Mouse (Mus musculus): ENCODE results near the gene Gm20883. TPM values are rescaled to one million over a fixed set of nuclear protein-coding genes. Genes with fewer than 3 reads are reported as not detected.
"Not testable (repeated sequence)": the region's sequence is repeated elsewhere in the genome, so short reads cannot be mapped to it uniquely, and the experiment has no call there.

Gm20883 gene
- not detected in 2 replicates for polyA plus RNA-seq (2012; ENCODE audit: insufficient read depth, insufficient read length, low replicate concordance, missing spikeins)

DNA sequence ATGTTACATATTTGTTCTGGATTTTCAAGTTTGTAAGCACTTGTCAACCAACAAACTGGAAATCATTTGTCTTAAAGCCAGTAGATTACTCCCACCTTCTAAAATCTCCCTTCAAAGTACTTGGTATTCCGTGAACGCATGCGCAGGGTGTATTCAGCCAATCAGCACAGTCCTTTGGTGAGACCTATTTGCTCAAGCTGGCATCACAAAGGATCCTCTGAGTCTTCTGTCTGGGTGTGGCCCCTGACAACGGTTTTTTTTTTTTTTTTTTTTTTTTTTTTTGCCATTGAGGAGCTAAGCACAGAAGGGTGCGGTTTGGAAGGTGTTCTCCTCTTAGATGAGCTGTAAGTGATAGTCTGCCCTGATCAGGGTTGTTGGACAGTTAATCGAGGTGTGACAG is at the start of gene Gm20883:
Gene Gm20883, plus strand, starts transcription at position 301 of the 400 bp plus-strand sequence.
- not testable (repeated sequence) for H3K4me1 ChIP-seq (ENCODE audit: control insufficient read depth, insufficient read depth, low read length)

More for the DNA sequence above, at the start of gene Gm20883:
- WGBS: no CpG with 5 or more reads among the region's 6 CpGs
- H3K27ac ChIP-seq (ENCODE audit: insufficient read depth, low read depth, low read length); H3K4me3 ChIP-seq (ENCODE audit: insufficient read depth, low read depth, low read length): not testable (repeated sequence)

Data from olfactory bulb, adult 2 months (tissue).